Mouse (Mus musculus) spleen, adult 2 months (tissue): ENCODE data around the gene Epha2. TPM values are rescaled to one million over a fixed set of nuclear protein-coding genes. Genes with fewer than 3 reads are reported as not detected.
A peak's percentile ranks its signal among the peaks of the same experiment; 100 is the strongest.

Experiments
- DNase-seq, 2 experiments: peaks; one replicate each; pipeline versions ENCODE4 v3.0.0 to v3.0.0-alpha.2; 2012 to 2021; ENCODE audit warnings: low spot score in 2 of 2, low read depth in 1 of 2
- H3K27ac ChIP-seq: fragments of 200-500 bp; 2 replicates; pipeline ENCODE4 v1.5.1; 2012; ENCODE audit warnings: low read length, inconsistent platforms; ENCODE audit not compliant: insufficient read depth
- H3K27me3 ChIP-seq: fragments of 200-500 bp; 2 replicates; pipeline ENCODE4 v1.6.1; 2012; ENCODE audit warnings: mild to moderate bottlenecking, moderate library complexity, low read length, inconsistent platforms; ENCODE audit not compliant: control insufficient read depth, insufficient read depth
- H3K36me3 ChIP-seq: fragments of 200-500 bp; 2 replicates; pipeline ENCODE4 v1.6.1; 2012; ENCODE audit warnings: mild to moderate bottlenecking, low read length, inconsistent platforms; ENCODE audit not compliant: control insufficient read depth, insufficient read depth
- H3K4me1 ChIP-seq: fragments of 200-500 bp; 2 replicates; pipeline ENCODE4 v1.6.1; 2011; ENCODE audit warnings: inconsistent platforms; ENCODE audit not compliant: control insufficient read depth, insufficient read depth, insufficient read length
- H3K4me3 ChIP-seq: fragments of 200-500 bp; 2 replicates; pipeline ENCODE4 v1.5.1; 2011; ENCODE audit warnings: mild to moderate bottlenecking, inconsistent platforms; ENCODE audit not compliant: insufficient read depth, insufficient read length; ENCODE audit errors: extremely low read depth
- CTCF ChIP-seq: fragments of 200-500 bp; IDR thresholded peaks from 2 replicates; pipeline ENCODE4 v1.5.1; 2011; ENCODE audit warnings: mild to moderate bottlenecking, inconsistent platforms; ENCODE audit not compliant: insufficient read depth, insufficient read length, insufficient replicate concordance; ENCODE audit errors: extremely low read depth
- POLR2A ChIP-seq: fragments of 200-500 bp; IDR thresholded peaks from 2 replicates; pipeline ENCODE4 v1.6.1; 2011; ENCODE audit warnings: low read depth, low read length, inconsistent platforms
- WGBS: fragments of 180-500 bp; shearing (Covaris S2); methylation state at CpG from one replicate; pipeline ENCODE4 v1.1.7; 2018; 5-methylcytosine and 5-hydroxymethylcytosine counted together
- polyA plus RNA-seq: library from polyadenylated mRNA; depleted of rRNA; stranded (reverse); fragments of >200 nt; gene quantifications from 2 replicates; pipeline ENCODE4 v1.2.3, GENCODE M21; 2012

Epha2 gene
- polyA plus RNA-seq, 1 experiment: 8.0 TPM

DNA sequence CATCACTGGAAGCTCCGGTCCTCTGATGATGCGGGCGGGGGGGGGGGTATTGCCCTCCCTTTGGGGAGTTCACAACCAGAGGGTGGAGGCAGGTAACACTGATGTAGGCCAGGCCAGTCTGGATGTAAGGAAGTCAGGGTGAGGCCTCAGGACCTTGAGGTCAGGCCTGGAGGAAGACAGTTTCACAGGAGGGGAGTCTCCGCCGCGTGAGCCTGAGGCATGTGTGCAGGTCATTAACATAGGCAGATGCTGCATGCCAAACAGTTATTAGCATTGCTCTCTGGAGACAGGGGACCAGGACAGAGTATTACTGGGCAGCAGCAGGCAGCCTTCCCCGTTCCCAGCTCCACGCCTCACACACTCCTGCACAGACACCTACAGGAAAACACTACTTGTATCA, 12.9 kb upstream of the Epha2 start:
- 67% methylated on average over 8 of the region's 8 CpGs for WGBS
- Histone ChIP-seq H3K36me3 (no peaks in the 10 kb centered on the region), H3K27ac (no peak overlapping the region), H3K27me3 (peaks cover 12% of the 10 kb centered on the region), H3K4me1 (peaks cover 7% of the 10 kb centered on the region), H3K4me3 (no peak overlapping the region)
- no peak for TF ChIP-seq CTCF
- TF ChIP-seq POLR2A: no peak
- DNase-seq: no peak

DNA sequence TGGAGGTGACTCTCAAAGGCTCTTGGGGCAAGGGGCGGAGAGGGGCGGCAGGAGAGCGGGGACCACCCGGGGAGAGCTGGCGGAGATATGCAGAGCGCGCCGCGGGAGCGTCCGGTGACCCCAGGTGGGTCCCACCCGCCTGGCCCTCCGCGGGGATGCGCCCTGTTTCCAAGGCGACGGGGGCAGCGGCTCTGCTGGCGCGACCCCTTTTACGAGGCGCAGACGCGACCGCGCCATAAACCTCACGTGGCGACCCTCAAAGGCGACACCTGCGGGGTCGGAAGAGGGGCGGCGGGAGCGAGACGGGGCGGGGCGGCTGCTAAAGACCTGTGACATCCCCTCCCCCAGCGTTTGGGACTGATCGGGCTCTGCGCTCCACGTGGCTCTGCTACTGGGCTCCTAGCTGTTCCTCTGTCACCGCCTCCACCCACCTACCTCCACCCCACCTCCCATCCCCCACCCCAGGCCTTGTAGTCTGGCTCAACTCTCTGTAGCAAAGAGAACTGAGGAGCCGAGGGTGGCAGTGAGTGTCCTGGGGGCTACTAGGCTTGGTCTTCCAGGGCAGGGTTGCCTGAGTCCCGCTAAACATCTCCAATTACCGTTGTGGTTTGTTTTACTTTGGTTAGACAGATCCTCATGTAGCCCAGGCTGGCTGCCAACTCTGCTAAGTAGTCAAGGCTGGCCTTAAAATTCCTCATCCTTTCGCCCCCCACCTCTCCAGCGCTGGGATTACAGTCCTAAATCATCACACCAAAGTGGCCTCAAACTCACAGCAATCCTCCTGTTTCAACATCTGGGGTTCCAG, 9.3 kb upstream of the Epha2 start:
- H3K36me3 ChIP-seq: no peaks in the 10 kb centered on the region
- WGBS: 8% methylated on average over 46 of the region's 47 CpGs
- no peak for TF ChIP-seq CTCF
- no peak for TF ChIP-seq POLR2A
- no peak overlapping the region; the same call in 1 of the 2 replicates for H3K4me3 ChIP-seq
- DNase-seq: no peak
- peaks cover 7% of the 10 kb centered on the region for H3K4me1 ChIP-seq
- no peak overlapping the region for H3K27ac ChIP-seq
- peaks cover 11% of the 10 kb centered on the region for H3K27me3 ChIP-seq

DNA sequence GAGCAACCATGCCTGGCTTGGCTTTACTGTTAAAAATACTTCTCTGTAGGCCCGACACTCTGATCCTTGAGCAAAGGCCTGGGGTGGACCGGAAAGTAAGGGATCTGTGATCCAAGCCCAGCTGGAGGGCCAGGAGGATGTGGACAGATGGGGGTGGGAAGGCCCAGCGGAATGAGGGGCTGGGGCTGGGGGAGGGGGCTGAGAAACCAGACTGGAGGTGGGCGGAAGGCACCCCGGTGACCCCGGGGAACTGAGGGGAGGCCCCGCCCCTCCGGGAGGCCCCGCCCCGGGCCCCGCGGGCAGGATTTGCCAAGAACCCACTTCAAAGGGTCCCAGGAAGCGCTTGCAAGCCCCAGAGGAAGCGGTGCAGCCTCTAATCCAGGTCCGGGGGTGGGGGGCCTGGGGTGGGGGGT, 5.3 kb upstream of the Epha2 start:
- peaks cover 7% of the 10 kb centered on the region; the same call in 1 of the 2 replicates for H3K27me3 ChIP-seq
- WGBS: 15% methylated on average over 14 of the region's 15 CpGs
- TF ChIP-seq CTCF (no peak), POLR2A (no peak)
- peaks cover 11% of the 10 kb centered on the region for H3K4me1 ChIP-seq
- H3K27ac ChIP-seq: no peak overlapping the region
- no peak overlapping the region for H3K4me3 ChIP-seq
- no peaks in the 10 kb centered on the region for H3K36me3 ChIP-seq
- DNase-seq: no peak

DNA sequence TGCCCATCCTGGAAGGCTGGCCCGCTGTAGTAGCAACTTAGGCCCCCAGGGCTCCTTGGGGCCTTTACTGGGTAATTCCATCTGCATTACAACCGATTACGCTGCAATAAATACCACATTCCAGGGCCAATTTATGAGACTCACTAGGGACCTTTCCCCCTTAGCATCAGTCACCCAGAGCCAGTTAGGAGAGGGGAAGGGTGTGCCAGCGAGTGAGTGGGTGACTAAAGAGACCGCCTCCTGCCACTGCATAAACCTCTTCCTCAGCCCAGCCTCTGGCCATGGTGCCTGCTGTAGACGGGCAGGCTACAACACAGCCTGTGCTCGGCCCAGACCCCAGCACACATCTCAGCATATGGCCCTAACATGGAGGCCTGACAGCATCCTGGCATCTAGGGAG, 3.1 kb upstream of the Epha2 start:
- peaks cover 3% of the 10 kb centered on the region; the same call in 1 of the 2 replicates for H3K27me3 ChIP-seq
- 68% methylated on average over 7 of the region's 7 CpGs for WGBS
- no peaks in the 10 kb centered on the region for H3K36me3 ChIP-seq
- no peak overlapping the region for H3K4me3 ChIP-seq
- H3K27ac ChIP-seq: no peak overlapping the region
- H3K4me1 ChIP-seq: peaks cover 7% of the 10 kb centered on the region
- no peak for DNase-seq
- TF ChIP-seq CTCF: no peak
- TF ChIP-seq POLR2A: no peak

DNA sequence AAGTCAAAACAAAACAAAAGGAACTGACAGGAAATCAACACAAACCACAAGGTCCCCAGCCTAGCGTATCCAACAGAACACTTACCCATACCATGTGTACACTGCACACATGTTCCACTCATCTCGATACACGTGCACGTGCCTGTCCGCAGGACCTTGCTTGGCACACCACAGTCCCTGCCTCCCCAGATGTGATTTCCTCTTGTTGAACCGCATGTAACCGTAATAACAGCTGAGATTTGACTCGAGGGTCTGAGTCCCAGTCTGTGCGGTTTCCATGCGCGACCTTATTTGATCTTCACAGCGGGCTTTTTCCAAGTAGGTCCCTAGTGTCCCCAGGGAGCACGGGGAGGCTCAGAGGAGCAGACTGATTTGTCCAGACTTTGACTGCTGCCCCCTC, 1.7 kb upstream of the Epha2 start:
- no peak for TF ChIP-seq CTCF
- no peak for TF ChIP-seq POLR2A
- DNase-seq: peak in 1 of 2 experiments; percentile 47
- Histone ChIP-seq H3K4me3 (no peak overlapping the region), H3K27ac (no peak overlapping the region), H3K27me3 (peaks cover 3% of the 10 kb centered on the region; the same call in 1 of the 2 replicates), H3K36me3 (no peaks in the 10 kb centered on the region), H3K4me1 (peaks cover 7% of the 10 kb centered on the region)
- 2% methylated on average over 13 of the region's 13 CpGs for WGBS

DNA sequence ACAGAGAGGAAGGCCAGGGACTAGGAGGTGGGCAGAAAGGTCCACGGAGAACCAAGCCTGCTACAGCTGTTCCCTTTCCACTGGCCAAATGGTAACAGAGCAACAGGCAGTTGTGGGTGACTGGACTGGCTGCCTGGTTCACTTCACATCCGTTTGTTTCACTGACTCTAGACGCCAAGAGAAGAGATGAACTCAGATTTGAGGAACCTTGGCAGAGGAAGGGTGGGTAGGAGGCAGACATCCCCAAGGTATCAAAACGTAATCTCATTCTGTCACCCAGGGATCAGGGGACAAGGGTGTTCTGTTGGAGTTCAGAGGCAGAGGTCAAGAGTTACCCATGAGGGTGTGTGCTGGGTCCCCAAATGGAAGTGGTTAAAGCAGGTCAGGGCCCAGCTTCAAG, 844 bp upstream of the Epha2 start:
- H3K36me3 ChIP-seq: no peaks in the 10 kb centered on the region
- TF ChIP-seq CTCF (no peak), POLR2A (no peak)
- peaks cover 3% of the 10 kb centered on the region; the same call in 1 of the 2 replicates for H3K27me3 ChIP-seq
- H3K4me3 ChIP-seq: no peak overlapping the region
- WGBS: 14% methylated on average over 4 of the region's 4 CpGs
- no peak for DNase-seq
- H3K4me1 ChIP-seq: peaks cover 7% of the 10 kb centered on the region
- no peak overlapping the region for H3K27ac ChIP-seq
